Mouse (Mus musculus) heart, embryonic 16.5 days (tissue): Measurements from ENCODE around the gene Hcfc1r1. TPM values are rescaled to one million over a fixed set of nuclear protein-coding genes. Genes with fewer than 3 reads are reported as not detected.

ENCODE experiments used
- ATAC-seq: fragments of 200-750 bp; cut with Nextera tagmentation; replicated peaks from 2 replicates; pipeline ENCODE4 v1.8.0; 2017; ENCODE audit warnings: moderate number of reproducible peaks; ENCODE audit not compliant: insufficient read depth, low FRiP score; ENCODE audit errors: extremely low read depth
- H3K27ac ChIP-seq: fragments of 300-500 bp; sonication (generic); 2 replicates; pipeline ENCODE4 v1.5.1; 2014; ENCODE audit warnings: mild to moderate bottlenecking, low read length, control low read depth, moderate library complexity
- H3K27me3 ChIP-seq: fragments of 300-500 bp; sonication (generic); 2 replicates; pipeline ENCODE4 v1.6.1; 2014; ENCODE audit warnings: low read length, mixed read lengths; ENCODE audit not compliant: control insufficient read depth, insufficient read depth
- H3K36me3 ChIP-seq: fragments of 300-500 bp; sonication (generic); 2 replicates; pipeline ENCODE4 v1.6.1; 2014; ENCODE audit not compliant: control insufficient read depth, insufficient read depth
- H3K4me1 ChIP-seq: fragments of 300-500 bp; sonication (generic); 2 replicates; pipeline ENCODE4 v1.6.1; 2014; ENCODE audit warnings: low read length, mixed read lengths; ENCODE audit not compliant: control insufficient read depth, insufficient read depth
- H3K4me2 ChIP-seq: fragments of 300-500 bp; sonication (generic); 2 replicates; pipeline ENCODE4 v1.6.1; 2014; ENCODE audit warnings: low read depth, mild to moderate bottlenecking, control low read depth, low read length
- H3K4me3 ChIP-seq: fragments of 300-500 bp; sonication (generic); 2 replicates; pipeline ENCODE4 v1.5.1; 2014; ENCODE audit warnings: mild to moderate bottlenecking, control low read depth, low read length
- H3K9ac ChIP-seq: fragments of 300-500 bp; sonication (generic); 2 replicates; pipeline ENCODE4 v1.6.1; 2014; ENCODE audit warnings: low read length, control low read depth
- H3K9me3 ChIP-seq: fragments of 300-500 bp; sonication (generic); replicated peaks from 2 replicates; pipeline ENCODE4 v1.6.1; 2016; ENCODE audit warnings: low read length; ENCODE audit not compliant: control insufficient read depth
- WGBS: fragments of 180-500 bp; shearing (Covaris S2); extraction: QIAGEN DNeasy Blood & Tissue Kit; methylation state at CpG from one replicate; pipeline ENCODE4 v1.1.7; 2014; 5-methylcytosine and 5-hydroxymethylcytosine counted together
- polyA plus RNA-seq: library from polyadenylated mRNA; unstranded; fragments of >200 nt; fragmentation: Nextera tagmentation; extraction: Ambion mirVana; gene quantifications from 2 replicates; pipeline ENCODE4 v1.2.1, GENCODE M21; 2015

Gene Hcfc1r1
- polyA plus RNA-seq, 1 experiment from 2014 or later: 214 TPM

GRCm38 (mm10) chr17:23654001-23654400 is 19.4 kb upstream of the Hcfc1r1 start:
- Histone ChIP-seq H3K4me1 (no peaks in the 10 kb centered on the region), H3K9me3 (no peaks in the 10 kb centered on the region), H3K4me3 (no peak overlapping the region), H3K36me3 (no peaks in the 10 kb centered on the region), H3K27me3 (0 out of 2 replicates have a peak, but pooled peaks cover 2% of the 10 kb centered on the region), H3K9ac (no peak overlapping the region), H3K4me2 (no peak overlapping the region), H3K27ac (no peak overlapping the region)
- no peak for ATAC-seq
- 45% methylated on average over 6 of the region's 6 CpGs for WGBS

GRCm38 (mm10) chr17:23654410-23654809 is 19.0 kb upstream of the Hcfc1r1 start:
- no peak overlapping the region for H3K27ac ChIP-seq
- WGBS: 52% methylated on average over 2 of the region's 2 CpGs
- H3K27me3 ChIP-seq: peaks cover 3% of the 10 kb centered on the region
- H3K4me3 ChIP-seq: no peak overlapping the region
- H3K4me1 ChIP-seq: no peaks in the 10 kb centered on the region
- no peak for ATAC-seq
- H3K4me2 ChIP-seq: no peak overlapping the region
- no peak overlapping the region for H3K9ac ChIP-seq
- no peaks in the 10 kb centered on the region for H3K36me3 ChIP-seq
- H3K9me3 ChIP-seq: no peaks in the 10 kb centered on the region

DNA sequence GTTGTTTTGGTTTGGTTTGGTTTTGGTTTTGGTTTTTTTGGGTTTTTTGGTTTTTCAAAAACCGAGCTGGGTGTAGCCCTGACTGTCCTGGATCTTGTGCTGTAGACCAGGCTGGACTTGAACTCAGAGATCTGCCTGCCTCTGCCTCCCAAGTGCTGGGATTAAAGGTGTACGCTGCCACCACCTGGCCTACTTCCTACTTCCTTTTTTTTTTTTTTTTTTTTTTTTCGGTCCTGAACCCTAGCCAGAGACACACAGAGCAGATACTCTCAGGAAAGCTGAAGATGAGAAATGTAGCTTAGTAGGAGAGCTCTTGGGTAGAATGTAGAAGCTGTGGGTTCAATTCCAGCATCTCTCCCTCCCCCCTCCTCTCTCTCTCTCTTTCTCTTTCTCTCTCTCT is 14.9 kb upstream of the Hcfc1r1 start:
- no peak overlapping the region for H3K4me2 ChIP-seq
- no peak overlapping the region for H3K4me3 ChIP-seq
- peaks cover 32% of the 10 kb centered on the region for H3K27me3 ChIP-seq
- no peak overlapping the region for H3K9ac ChIP-seq
- H3K9me3 ChIP-seq: no peaks in the 10 kb centered on the region
- WGBS: 56% methylated on average over 3 of the region's 3 CpGs
- H3K36me3 ChIP-seq: no peaks in the 10 kb centered on the region
- peaks cover 2% of the 10 kb centered on the region; the same call in 1 of the 2 replicates for H3K4me1 ChIP-seq
- no peak overlapping the region for H3K27ac ChIP-seq
- no peak for ATAC-seq

DNA sequence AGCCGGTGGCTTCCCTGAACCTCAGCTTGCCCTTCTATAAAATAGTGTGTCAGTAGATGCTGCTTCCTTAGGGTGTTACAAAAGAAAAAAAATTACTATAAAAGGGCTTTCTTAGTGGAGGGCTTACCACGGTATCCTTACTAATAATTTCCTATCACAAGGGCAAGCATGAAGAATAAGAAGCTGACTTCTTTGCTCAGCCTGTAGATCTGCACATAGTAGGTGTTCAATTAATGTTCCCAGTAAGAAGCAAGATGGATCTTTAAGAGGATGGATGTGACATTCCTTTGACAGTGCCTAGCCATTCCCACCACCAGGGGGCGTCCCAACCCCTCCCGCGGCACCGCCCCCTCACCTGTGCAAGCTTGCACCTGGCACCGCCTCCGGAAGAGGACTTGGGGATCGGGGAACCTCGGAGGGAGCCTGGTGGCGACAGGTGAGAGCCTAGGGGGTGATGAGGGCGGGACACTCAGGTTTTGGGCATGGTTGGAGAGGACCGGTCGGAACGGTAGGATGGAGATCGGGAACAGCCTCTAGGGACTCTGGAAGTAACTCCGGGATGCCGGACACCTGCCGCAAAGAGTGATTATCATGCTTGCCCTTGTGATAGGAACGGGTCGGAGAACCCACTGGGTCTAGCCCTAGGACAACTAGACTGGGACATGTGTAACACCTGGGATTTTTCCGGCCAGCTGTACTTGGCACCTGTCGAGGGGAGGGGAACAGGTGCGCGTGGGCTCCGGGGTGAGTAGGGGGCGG is 13.1 kb upstream of the Hcfc1r1 start, which contains the start of gene Bicdl2:
Gene Bicdl2, plus strand, starts transcription at position 390 of the 759 bp plus-strand sequence.
- no peak for ATAC-seq
- Histone ChIP-seq H3K27ac (no peak within 1 kb of the TSS), H3K36me3 (no peaks in the 10 kb centered on the region), H3K4me2 (peak within 1 kb of the TSS; percentile 48), H3K4me3 (peak within 1 kb of the TSS; percentile 19), H3K27me3 (peaks cover 32% of the 10 kb centered on the region), H3K4me1 (peaks cover 2% of the 10 kb centered on the region; the same call in 1 of the 2 replicates), H3K9ac (peak within 1 kb of the TSS; percentile 38; the same call in 1 of the 2 replicates), H3K9me3 (no peaks in the 10 kb centered on the region)
- 5% methylated on average over 27 of the region's 27 CpGs for WGBS

DNA sequence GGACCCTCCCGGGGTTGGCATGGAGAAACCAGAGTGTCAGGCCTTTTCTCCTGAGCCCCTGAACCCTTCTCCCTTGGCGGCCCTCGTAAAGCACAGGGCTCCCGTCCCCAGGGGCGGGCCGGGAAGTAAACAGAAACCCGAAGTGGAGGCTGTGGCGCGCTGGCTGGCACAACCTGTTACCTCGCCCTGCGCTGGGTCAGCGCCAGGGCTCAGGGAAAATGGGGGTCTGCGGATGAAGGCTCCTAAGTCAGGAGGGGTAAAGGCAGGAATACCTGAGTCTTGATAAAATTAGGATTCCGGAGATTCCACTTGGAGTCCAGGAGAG is 12.6 kb upstream of the Hcfc1r1 start:
- Histone ChIP-seq H3K9ac (peak overlapping the region; percentile 38; the same call in 1 of the 2 replicates), H3K36me3 (no peaks in the 10 kb centered on the region), H3K9me3 (no peaks in the 10 kb centered on the region), H3K4me3 (peak overlapping the region; percentile 19), H3K4me2 (peak overlapping the region; percentile 48), H3K4me1 (peaks cover 2% of the 10 kb centered on the region; the same call in 1 of the 2 replicates), H3K27me3 (peaks cover 32% of the 10 kb centered on the region), H3K27ac (no peak overlapping the region)
- WGBS: 5% methylated on average over 14 of the region's 14 CpGs
- no peak for ATAC-seq

- no peak for ATAC-seq
- WGBS: 2% methylated on average over 9 of the region's 9 CpGs
- no peak overlapping the region for H3K4me3 ChIP-seq
- H3K4me2 ChIP-seq: no peak overlapping the region
- 0 out of 2 replicates have a peak, but pooled peaks cover 3% of the 10 kb centered on the region for H3K36me3 ChIP-seq
- H3K27me3 ChIP-seq: peaks cover 32% of the 10 kb centered on the region
- H3K27ac ChIP-seq: no peak overlapping the region
- H3K9ac ChIP-seq: no peak overlapping the region
- H3K4me1 ChIP-seq: peaks cover 2% of the 10 kb centered on the region; the same call in 1 of the 2 replicates
- no peaks in the 10 kb centered on the region for H3K9me3 ChIP-seq
Measured at GRCm38 (mm10) chr17:23661526-23661925, 11.9 kb upstream of the Hcfc1r1 start.

- ATAC-seq: no peak
- Histone ChIP-seq H3K36me3 (peaks cover 23% of the 10 kb centered on the region), H3K9ac (no peak overlapping the region), H3K9me3 (no peaks in the 10 kb centered on the region), H3K4me2 (no peak overlapping the region), H3K27me3 (peaks cover 28% of the 10 kb centered on the region), H3K27ac (no peak overlapping the region), H3K4me1 (peaks cover 2% of the 10 kb centered on the region; the same call in 1 of the 2 replicates), H3K4me3 (no peak overlapping the region)
- WGBS: 25% methylated on average over 5 of the region's 5 CpGs
Measured at GRCm38 (mm10) chr17:23664556-23665021, 8.8 kb upstream of the Hcfc1r1 start.

DNA sequence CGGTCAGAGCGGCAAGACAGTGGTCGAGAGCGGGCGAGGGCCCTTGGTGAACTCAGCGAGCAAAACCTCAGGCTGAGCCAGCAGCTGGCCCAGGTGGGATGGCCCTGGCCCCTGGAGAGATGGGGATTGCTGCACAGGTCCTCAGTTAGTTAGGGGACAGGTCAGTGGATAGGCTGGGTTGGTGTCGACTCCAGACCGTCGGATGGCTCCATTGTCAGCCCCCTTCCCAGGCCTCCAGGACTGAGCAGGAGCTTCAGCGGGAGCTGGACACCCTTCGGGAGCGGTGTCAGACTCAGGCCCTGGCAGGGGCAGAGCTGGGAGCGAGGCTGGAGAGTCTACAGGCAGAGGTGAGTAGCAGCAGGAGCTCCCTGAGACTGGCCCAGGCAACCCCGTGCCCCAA is 7.9 kb upstream of the Hcfc1r1 start:
- H3K27ac ChIP-seq: no peak overlapping the region
- H3K9me3 ChIP-seq: no peaks in the 10 kb centered on the region
- peaks cover 32% of the 10 kb centered on the region for H3K36me3 ChIP-seq
- H3K4me3 ChIP-seq: no peak overlapping the region
- no peak overlapping the region for H3K9ac ChIP-seq
- no peak for ATAC-seq
- H3K27me3 ChIP-seq: peaks cover 19% of the 10 kb centered on the region
- 80% methylated on average over 14 of the region's 14 CpGs for WGBS
- H3K4me1 ChIP-seq: peaks cover 2% of the 10 kb centered on the region; the same call in 1 of the 2 replicates
- H3K4me2 ChIP-seq: no peak overlapping the region

GRCm38 (mm10) chr17:23670516-23671074 is 2.8 kb upstream of the Hcfc1r1 start:
- Histone ChIP-seq H3K27ac (no peak overlapping the region), H3K9ac (no peak overlapping the region), H3K36me3 (peaks cover 34% of the 10 kb centered on the region), H3K27me3 (no peaks in the 10 kb centered on the region), H3K4me1 (peaks cover 24% of the 10 kb centered on the region), H3K9me3 (no peaks in the 10 kb centered on the region), H3K4me3 (no peak overlapping the region), H3K4me2 (no peak overlapping the region)
- 82% methylated on average over 6 of the region's 7 CpGs for WGBS
- ATAC-seq: no peak
